Mouse (Mus musculus): Measurements from ENCODE around the gene Cacng2.
"Not testable (repeated sequence)": the region's sequence is repeated elsewhere in the genome, so short reads cannot be mapped to it uniquely, and the experiment has no call there.

Gene Cacng2

GRCm38 (mm10) chr15:78008206-78008605, 111.6 kb downstream of the Cacng2 start:
- DNase-seq (ENCODE audit: low spot score in 2 of 2), result not testable (repeated sequence)

GRCm38 (mm10) chr15:78003929-78004328, 115.9 kb downstream of the Cacng2 start:
- DNase-seq (ENCODE audit: low spot score in 2 of 2), result no peak

DNA sequence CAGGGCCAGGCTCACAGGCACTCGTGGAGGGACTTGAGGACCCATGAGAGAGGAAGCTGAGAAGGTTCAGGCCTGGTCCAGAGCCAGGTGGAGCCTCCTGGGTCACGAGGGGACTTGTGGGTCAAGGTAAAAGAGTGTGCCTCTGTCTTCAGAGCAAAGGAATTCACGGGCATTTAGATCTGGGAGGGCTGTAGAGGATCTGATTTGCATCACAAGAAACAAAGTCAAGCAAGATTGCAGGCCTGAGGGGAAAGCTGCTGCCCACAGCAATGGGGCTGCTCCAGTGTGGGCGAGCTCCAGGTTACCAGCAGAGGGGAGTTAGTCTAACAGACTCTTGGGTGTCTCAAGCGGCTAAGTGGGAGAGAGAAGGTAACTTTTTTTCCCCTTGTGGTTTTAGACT, 118.4 kb downstream of the Cacng2 start:
- no peak for DNase-seq (ENCODE audit: low spot score in 2 of 2)

DNA sequence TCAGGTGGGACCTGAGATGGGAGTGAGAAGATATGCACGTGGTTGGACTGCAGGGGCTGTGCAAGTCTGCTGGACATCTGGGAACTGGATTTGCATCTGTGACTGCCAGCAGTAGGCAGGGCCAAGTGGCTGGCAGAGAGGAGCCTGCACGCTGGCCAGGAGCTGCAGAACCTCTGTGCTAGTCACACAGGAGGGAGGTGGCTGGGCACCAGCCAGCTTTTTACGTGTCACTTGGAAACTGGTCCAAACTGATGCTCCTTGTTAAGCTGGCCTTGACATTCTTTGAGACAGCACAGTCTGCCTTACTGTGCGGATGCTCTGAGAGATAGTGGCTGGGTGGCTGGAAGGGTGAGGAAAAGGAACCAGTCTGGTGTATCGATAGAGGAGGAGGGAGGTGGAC, 131.3 kb downstream of the Cacng2 start:
- no peak for DNase-seq (ENCODE audit: low spot score in 2 of 2)

DNA sequence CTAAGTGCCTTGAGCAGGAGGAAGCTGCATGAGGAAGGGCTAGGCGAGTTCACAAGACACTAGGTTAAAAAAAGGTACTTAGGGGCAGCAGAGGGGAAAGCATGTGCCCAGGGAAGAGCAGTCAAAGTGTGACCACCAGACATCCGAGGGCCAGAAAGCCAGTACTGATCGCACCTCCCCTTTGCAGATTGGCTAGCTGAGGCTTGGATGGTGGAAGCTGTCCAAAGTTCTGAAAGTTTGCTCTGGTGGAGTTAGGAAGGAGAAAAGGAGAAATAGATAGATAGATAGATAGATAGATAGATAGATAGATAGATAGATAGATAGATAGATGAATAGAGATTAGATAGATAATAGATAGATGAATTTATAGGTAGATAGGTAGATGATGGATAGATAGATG, 136.4 kb downstream of the Cacng2 start:
- no peak for DNase-seq (ENCODE audit: low spot score in 2 of 2)

- DNase-seq (ENCODE audit: low spot score in 2 of 2), result peak; percentile 80 to 88
Observed at GRCm38 (mm10) chr15:77982195-77982939, 137.5 kb downstream of the Cacng2 start.

DNA sequence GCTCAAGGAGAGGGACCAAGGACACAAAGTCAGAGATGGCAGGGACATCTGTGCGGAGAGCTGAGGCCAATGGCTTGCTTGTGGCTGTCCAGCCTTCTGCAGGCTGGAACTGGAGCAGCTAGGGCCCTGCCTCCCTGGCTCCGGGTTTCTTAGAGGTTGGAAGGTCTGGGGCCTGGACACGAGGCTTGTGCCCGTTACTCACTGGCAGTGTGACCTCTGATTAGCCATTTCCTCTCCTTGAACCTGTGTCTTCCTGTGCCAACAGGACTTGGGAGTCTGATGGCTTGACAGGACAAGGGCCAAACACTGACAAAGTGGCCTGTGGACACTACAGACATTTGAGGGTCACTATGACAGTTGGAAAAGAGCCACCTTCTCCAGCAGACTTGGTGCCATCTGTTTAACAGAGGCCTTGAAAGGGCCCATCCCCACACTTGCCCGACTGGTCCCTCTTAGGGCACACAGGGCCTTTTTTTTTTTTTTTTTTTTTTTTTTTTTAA, 138.6 kb downstream of the Cacng2 start:
- DNase-seq (ENCODE audit: low spot score in 2 of 2), result no peak

- no peak for DNase-seq (ENCODE audit: low spot score in 2 of 2)
Observed at GRCm38 (mm10) chr15:77979427-77979865, 140.4 kb downstream of the Cacng2 start.

- no peak for DNase-seq (ENCODE audit: low spot score in 2 of 2)
Observed at GRCm38 (mm10) chr15:77977663-77978062, 142.2 kb downstream of the Cacng2 start.

DNA sequence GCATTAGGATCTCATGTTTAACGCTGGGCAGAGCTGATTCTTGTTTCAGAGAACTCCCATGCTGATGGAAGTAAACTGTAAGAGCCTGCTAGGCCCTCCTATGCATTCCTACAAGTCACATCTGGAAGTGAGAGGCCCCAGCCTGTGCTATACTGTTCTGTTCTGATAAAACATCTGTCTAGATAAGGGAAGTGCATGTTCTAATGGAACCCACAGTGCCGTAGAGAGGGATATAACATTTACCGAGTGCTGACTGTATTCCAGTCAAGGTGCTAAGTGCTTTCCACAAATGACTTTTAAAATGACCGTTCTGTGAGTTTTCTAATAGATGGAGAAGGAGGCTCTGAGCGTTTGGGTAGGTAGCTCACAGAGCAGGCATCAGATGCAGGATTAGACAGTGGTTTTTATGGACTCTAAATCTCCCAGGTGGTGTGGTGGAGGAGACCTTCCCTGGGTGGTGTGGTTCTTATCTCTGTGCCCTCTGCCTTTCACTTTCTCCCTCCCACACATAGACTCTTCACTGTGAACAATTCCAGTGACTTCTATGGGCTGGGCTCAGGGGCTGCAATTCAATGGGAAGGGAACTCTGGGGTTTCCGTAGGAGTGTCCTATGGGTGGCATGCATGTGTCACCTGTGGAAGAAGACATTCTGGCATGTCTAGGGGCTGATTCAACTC, 145.5 kb downstream of the Cacng2 start:
- no peak for DNase-seq (ENCODE audit: low spot score in 2 of 2)

GRCm38 (mm10) chr15:77970470-77971292, 149.1 kb downstream of the Cacng2 start, which contains the start of gene Eif3d:
TSS of gene Eif3d (minus strand) at chr15:77970813.
- peak; percentile 98 to 99 for DNase-seq (ENCODE audit: low spot score in 2 of 2)

DNA sequence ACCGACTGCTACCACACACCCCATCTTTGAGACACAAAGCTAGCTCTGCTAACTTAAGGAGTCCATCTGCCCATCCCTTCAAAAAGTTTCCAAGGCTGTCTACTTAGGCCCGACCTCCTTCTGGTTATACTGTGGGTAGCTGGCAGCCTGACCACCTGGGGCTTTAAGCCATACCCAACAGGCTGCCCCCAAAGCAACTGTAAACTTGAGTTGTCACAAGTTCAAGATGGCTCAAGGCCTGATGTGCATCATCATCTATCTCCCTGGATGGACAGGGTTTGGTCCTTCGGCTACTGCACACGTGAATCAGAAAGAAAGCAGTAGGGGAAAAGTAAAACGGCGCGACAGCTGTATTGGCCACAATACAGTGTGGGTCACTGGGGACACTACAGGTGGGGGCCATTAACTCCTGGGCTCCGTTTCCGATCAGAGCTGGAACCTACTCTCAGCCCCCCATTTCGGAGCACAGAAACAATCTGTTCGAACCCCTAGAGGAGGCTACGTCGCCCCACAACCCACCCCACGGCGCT, 149.8 kb downstream of the Cacng2 start:
- DNase-seq (ENCODE audit: low spot score in 2 of 2), result no peak

DNA sequence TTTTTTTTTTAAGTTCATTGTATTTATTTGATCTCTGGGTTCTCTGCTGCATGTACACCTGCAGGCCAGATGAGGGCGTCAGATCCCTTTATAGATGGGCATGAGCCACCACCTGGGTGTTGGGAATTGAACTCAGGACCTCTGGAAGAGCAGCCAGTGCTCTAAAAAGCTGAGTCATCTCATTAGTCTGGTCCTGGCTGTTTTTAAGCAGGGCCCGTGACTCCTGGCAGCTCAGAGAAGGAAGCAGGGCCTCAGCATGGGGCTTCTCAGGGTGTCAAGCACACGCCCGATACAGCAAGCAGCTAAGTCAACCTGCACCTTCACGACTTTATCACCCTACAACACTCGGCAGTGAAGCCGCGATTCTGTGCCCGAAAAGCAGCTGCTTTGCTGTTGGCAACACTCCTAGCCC, 154.7 kb downstream of the Cacng2 start:
- DNase-seq (ENCODE audit: low spot score in 2 of 2), result no peak

DNA sequence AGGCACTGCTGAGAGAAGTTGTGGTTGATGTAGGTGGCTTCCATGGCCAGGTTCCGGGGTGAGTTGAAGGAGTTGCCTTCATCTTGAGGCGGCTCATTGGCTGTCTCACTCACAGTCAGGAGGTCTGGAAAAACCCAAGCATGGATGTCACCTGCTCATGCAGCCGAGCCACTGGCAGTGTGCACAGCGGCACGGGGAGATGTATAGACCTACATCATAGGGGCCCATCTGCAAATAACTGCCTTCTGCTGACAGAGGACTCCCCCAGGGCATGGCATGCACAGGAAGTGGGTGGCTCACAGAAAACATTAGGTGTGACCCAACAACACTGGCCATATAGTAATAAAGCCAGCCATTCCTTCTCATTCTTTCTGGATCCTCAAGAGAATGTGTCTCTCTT, 157.4 kb downstream of the Cacng2 start:
- no peak for DNase-seq (ENCODE audit: low spot score in 2 of 2)

DNA sequence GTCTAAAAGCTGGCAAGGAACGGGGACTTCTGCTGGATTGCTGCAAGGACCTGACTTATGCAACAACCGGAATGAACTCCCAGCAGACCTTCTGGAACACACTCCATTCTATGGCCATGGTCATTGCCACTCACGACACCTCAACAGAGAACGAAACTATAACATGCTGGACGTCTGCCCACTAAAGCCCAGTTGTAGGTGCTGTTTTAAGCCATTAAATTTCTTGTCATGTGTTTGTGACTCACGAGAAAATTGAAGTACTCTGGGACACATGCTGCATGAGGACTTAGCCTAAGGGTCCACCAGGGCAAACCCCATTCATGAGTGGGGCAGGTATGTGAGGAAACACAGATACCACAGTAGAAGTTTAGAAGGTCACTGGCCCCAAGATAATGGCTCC, 159.1 kb downstream of the Cacng2 start:
- no peak for DNase-seq (ENCODE audit: low spot score in 2 of 2)

DNA sequence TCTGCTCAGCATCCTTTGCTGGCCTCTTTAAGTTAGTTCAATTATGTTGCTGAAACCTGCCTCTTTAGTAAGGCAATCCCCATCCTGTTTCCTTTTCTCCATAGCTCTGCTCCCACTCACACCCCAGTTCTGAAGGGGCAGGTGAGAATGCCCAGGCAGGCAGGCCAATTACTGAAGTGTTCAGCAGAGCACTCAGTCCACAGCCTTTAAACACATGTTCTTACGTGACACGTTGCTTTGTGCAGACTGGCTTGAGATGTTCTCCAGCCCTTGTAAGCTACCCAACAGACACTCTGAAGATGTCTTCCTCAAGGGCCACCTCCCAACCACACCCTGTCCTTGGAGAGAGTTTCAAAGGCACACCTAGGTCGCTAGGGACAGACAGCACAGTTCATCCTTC, 161.8 kb downstream of the Cacng2 start:
- DNase-seq (ENCODE audit: low spot score in 2 of 2), result no peak

DNA sequence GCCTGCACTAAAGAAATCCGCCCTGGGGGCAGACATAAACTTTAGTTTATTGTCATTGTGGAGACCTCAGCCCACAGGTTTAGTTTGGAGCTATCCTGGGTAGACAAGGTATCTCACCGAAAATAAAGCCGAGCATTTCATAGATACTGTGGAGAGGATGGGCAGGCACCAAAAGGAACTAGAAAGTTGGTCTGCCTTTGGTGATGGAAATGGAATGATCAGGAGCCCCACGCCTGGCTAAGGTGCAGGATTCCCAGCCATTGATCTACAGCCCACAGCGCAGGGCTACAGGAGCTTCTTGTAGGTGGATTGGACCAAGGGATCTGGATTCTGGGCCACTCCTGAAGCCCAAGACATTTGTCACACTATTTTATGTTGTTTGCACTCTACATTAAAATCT, 162.2 kb downstream of the Cacng2 start:
- no peak for DNase-seq (ENCODE audit: low spot score in 2 of 2)

- peak; percentile 93 to 94 for DNase-seq (ENCODE audit: low spot score in 2 of 2)
Observed at GRCm38 (mm10) chr15:77956404-77956901, 163.4 kb downstream of the Cacng2 start, which contains the start of gene Foxred2. TSS of gene Foxred2 (minus strand) at chr15:77956722.

- peak in 1 of 2 experiments; percentile 61 for DNase-seq (ENCODE audit: low spot score in 2 of 2)
Observed at GRCm38 (mm10) chr15:77955440-77956403, 164.1 kb downstream of the Cacng2 start.

- DNase-seq (ENCODE audit: low spot score in 2 of 2), result no peak
Observed at GRCm38 (mm10) chr15:77954362-77954761, 165.5 kb downstream of the Cacng2 start.

Measured in right cerebral cortex, postnatal 10 days (tissue).